Mouse (Mus musculus): Measurements from ENCODE around the gene Chrna5.

GRCm38 (mm10) chr9:54949465-54949864, 31.2 kb upstream of the Chrna5 start:
- TF ChIP-seq CTCF (IDR thresholded peaks at IDR 0.05; ENCODE audit: borderline replicate concordance, extremely low read depth, insufficient read depth, insufficient read length) (no peak), POLR2A (IDR thresholded peaks at IDR 0.05; ENCODE audit: borderline replicate concordance, extremely low read depth, insufficient read depth, insufficient read length, poor library complexity, severe bottlenecking) (no peak)

Measured in brain, embryonic 14.5 days (tissue).